Mouse (Mus musculus) liver, embryonic 13.5 days (tissue): ENCODE data around the gene Ppt2. TPM values are rescaled to one million over a fixed set of nuclear protein-coding genes. Genes with fewer than 3 reads are reported as not detected.

Experiments
- ATAC-seq: fragments of 200-750 bp; cut with Nextera tagmentation; 2 replicates; pipeline ENCODE4 v1.8.0; 2017; ENCODE audit warnings: low read depth, mild to moderate bottlenecking, moderate number of reproducible peaks, moderate library complexity
- DNase-seq: peaks from one replicate; pipeline ENCODE4 v3.0.0; 2022
- H3K27ac ChIP-seq: fragments of 300-500 bp; sonication (generic); 2 replicates; pipeline ENCODE4 v1.5.1; 2015; ENCODE audit warnings: moderate library complexity, mild to moderate bottlenecking, inconsistent platforms
- H3K27me3 ChIP-seq: fragments of 300-500 bp; sonication (generic); 2 replicates; pipeline ENCODE4 v1.6.1; 2015; ENCODE audit warnings: mild to moderate bottlenecking, inconsistent platforms
- H3K36me3 ChIP-seq: fragments of 300-500 bp; sonication (generic); 2 replicates; pipeline ENCODE4 v1.6.1; 2015; ENCODE audit warnings: mild to moderate bottlenecking, inconsistent platforms
- H3K4me1 ChIP-seq: fragments of 300-500 bp; sonication (generic); replicated peaks from 2 replicates; pipeline ENCODE4 v1.6.1; 2015; ENCODE audit warnings: inconsistent platforms
- H3K4me2 ChIP-seq: fragments of 300-500 bp; sonication (generic); 2 replicates; pipeline ENCODE4 v1.6.1; 2015; ENCODE audit warnings: inconsistent platforms, mild to moderate bottlenecking, moderate library complexity
- H3K4me3 ChIP-seq: fragments of 300-500 bp; sonication (generic); replicated peaks from 2 replicates; pipeline ENCODE4 v1.5.1; 2015; ENCODE audit warnings: mild to moderate bottlenecking, inconsistent platforms
- H3K9ac ChIP-seq: fragments of 300-500 bp; sonication (generic); 2 replicates; pipeline ENCODE4 v1.6.1; 2015; ENCODE audit warnings: mild to moderate bottlenecking, inconsistent platforms
- H3K9me3 ChIP-seq: fragments of 300-500 bp; sonication (generic); replicated peaks from 2 replicates; pipeline ENCODE4 v1.6.1; 2016; ENCODE audit warnings: inconsistent platforms
- WGBS: fragments of 180-500 bp; shearing (Covaris S2); methylation state at CpG from one replicate; pipeline ENCODE4 v1.1.7; 2015; ENCODE audit not compliant: insufficient replicate concordance; 5-methylcytosine and 5-hydroxymethylcytosine counted together
- polyA plus RNA-seq: library from polyadenylated mRNA; unstranded; fragments of >200 nt; fragmentation: Nextera tagmentation; extraction: Ambion mirVana; gene quantifications from 2 replicates; pipeline ENCODE4 v1.2.1, GENCODE M21; 2015

The Ppt2 gene
- polyA plus RNA-seq, 1 experiment from 2014 or later, result 10.4 TPM

DNA sequence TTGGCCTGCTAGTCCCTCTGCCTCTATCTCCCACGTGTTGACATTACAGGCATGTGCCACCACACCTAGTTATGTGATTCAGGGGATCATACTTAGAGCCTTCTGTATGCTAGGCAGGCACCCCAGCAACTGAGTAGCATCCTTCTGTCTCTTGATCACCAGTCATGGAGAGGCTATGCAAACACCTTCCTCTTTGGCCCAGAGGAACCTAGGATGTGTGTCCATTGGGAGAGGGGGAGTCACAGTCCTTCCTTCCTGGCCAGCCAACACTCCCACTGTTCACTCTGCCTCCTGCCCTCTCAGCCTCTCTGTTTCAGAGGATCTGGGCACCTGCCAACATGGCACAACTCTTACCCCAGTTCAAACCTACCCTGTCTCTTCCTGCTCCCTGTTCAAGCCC lies 35.2 kb upstream of the Ppt2 start:
- Histone ChIP-seq H3K4me2 (no peak overlapping the region), H3K27me3 (peaks cover 50% of the 10 kb centered on the region), H3K4me1 (peaks cover 18% of the 10 kb centered on the region), H3K36me3 (no peaks in the 10 kb centered on the region), H3K4me3 (no peak overlapping the region), H3K9ac (no peak overlapping the region), H3K27ac (no peak overlapping the region), H3K9me3 (no peaks in the 10 kb centered on the region)
- 31% methylated on average over 1 of the region's 1 CpGs for WGBS
- DNase-seq (no peak), ATAC-seq (no peak)

DNA sequence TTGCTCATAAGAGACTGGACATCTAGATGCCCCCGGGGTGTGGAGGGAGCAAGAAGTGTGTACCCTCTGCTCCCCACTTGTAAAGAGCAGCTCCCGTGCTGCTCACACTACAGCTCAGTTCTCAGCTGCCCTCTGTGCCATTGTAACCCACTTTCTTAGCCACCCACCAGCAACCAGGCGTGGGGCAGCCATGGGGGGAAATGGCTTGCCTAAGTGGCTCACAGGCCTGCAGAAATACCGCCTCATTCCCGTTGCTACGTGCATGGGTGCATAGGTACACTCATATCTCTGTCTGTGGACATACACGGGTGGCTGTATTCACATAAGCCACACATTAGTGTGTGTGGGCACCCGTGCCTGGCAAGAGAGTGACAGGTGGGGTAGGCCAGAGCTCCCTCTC lies 34.7 kb upstream of the Ppt2 start:
- Histone ChIP-seq H3K4me2 (no peak overlapping the region), H3K9me3 (no peaks in the 10 kb centered on the region), H3K36me3 (no peaks in the 10 kb centered on the region), H3K9ac (no peak overlapping the region), H3K27ac (no peak overlapping the region), H3K27me3 (peaks cover 53% of the 10 kb centered on the region), H3K4me1 (peaks cover 18% of the 10 kb centered on the region), H3K4me3 (no peak overlapping the region)
- WGBS, result 62% methylated on average over 8 of the region's 8 CpGs
- DNase-seq (no peak), ATAC-seq (no peak)

DNA sequence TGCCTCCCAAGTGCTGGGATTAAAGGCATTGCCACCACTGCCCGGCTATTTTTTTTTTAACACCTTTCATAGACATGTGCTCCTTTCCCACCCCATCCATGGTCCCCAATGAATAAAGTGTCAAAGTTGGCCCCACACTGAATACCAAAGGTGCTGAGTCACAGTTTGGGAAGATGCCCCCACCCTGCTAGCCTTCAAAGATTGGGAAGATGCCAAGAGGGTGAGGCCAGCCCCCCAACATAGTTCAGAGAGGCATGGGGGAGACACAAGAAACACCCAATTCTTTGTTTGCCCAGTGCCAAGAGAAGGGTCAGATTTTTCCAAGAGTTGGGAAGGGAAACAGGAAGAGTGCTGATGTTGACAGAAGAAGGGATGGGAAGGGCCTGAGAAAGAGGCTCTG lies 34.2 kb upstream of the Ppt2 start:
- no peak overlapping the region for H3K4me2 ChIP-seq
- H3K27ac ChIP-seq, result no peak overlapping the region
- DNase-seq (no peak), ATAC-seq (no peak)
- no peaks in the 10 kb centered on the region for H3K36me3 ChIP-seq
- H3K9ac ChIP-seq, result no peak overlapping the region
- peaks cover 54% of the 10 kb centered on the region for H3K27me3 ChIP-seq
- WGBS, result 74% methylated on average over 1 of the region's 1 CpGs
- no peaks in the 10 kb centered on the region for H3K9me3 ChIP-seq
- H3K4me1 ChIP-seq, result peaks cover 18% of the 10 kb centered on the region
- no peak overlapping the region for H3K4me3 ChIP-seq

DNA sequence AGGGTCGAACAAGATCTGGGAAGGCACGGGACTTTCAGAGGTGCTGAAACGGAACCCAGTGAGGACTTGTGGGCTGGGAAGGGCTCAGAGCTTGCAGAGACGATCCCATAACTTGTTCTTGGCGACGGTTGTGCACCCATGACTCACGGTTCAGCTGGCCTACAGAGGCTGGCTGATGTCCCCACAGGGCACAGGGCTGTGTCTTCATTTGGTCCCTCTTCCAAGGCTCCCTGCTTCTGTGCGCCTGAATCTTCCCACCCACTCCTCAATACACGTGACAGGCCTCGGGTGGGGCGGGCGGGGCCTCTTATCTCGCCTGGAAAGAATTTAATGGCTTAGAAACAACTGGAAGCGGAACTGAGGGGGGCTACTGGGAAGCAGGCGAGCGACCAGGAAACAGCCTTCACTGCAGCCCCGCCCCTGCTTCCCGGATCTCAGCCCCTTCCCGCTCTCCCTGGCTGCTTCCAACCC lies 32.8 kb upstream of the Ppt2 start:
- H3K36me3 ChIP-seq, result no peaks in the 10 kb centered on the region
- H3K9me3 ChIP-seq, result no peaks in the 10 kb centered on the region
- 4% methylated on average over 19 of the region's 19 CpGs for WGBS
- H3K27ac ChIP-seq, result no peak overlapping the region
- H3K4me1 ChIP-seq, result peaks cover 18% of the 10 kb centered on the region
- ATAC-seq, result no peak
- no peak for DNase-seq
- no peak overlapping the region for H3K4me3 ChIP-seq
- H3K4me2 ChIP-seq, result 0 out of 2 replicates have a peak overlapping the region, but pooled peaks have one; percentile 2
- no peak overlapping the region for H3K9ac ChIP-seq
- peaks cover 58% of the 10 kb centered on the region for H3K27me3 ChIP-seq

- Histone ChIP-seq H3K9ac (no peak overlapping the region), H3K27me3 (peaks cover 54% of the 10 kb centered on the region), H3K27ac (no peak overlapping the region), H3K36me3 (no peaks in the 10 kb centered on the region), H3K4me3 (no peak overlapping the region), H3K9me3 (no peaks in the 10 kb centered on the region), H3K4me2 (no peak overlapping the region), H3K4me1 (peaks cover 20% of the 10 kb centered on the region)
- ATAC-seq (no peak), DNase-seq (no peak)
- 32% methylated on average over 10 of the region's 11 CpGs for WGBS
These were observed 32.0 kb upstream of the Ppt2 start for GRCm38 (mm10) chr17:34660259-34660820.

- Histone ChIP-seq H3K4me1 (peaks cover 24% of the 10 kb centered on the region), H3K4me2 (no peak overlapping the region), H3K4me3 (no peak overlapping the region), H3K36me3 (no peaks in the 10 kb centered on the region), H3K27me3 (peaks cover 54% of the 10 kb centered on the region), H3K9me3 (no peaks in the 10 kb centered on the region), H3K9ac (no peak overlapping the region), H3K27ac (no peak overlapping the region)
- no peak for DNase-seq
- no peak for ATAC-seq
- WGBS, result 43% methylated on average over 3 of the region's 3 CpGs
These were observed 31.5 kb upstream of the Ppt2 start for GRCm38 (mm10) chr17:34659897-34660214.

DNA sequence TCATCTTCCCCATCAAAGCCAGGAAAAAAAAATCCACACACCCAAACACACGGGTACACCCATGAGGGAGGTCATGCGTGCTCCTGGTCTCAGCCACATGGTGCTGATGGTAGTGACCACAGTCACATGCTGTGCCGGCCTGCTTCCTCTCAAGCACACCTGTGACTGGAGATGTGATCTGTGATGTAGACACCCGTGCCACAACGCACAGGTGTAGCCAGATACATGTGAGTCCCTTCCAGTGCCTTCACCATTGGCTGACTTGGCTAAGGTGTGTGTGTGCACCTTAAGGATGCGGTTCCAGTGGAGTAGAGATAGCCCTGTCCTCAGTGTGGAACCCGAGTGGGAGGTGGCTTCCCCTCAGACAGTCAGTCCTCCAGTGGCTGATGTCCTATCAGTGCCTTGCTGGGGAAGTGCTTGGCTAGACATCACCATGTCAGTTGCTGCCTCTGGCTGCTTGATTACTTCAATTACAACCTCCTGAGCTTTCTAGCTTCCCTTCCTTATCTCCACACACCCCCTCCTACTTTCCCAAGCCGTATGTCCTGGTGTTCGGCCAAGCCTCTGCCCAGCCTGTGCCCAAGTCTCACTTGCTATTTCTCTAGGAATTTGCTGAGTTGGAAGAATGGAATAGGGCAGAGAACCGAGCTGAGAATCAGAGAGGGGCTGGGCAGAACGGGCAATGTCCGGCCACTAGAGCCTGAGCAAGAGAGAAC lies 31.0 kb upstream of the Ppt2 start:
- 37% methylated on average over 12 of the region's 12 CpGs for WGBS
- Histone ChIP-seq H3K27ac (no peak overlapping the region), H3K9ac (no peak overlapping the region), H3K4me3 (no peak overlapping the region), H3K36me3 (peaks cover 5% of the 10 kb centered on the region; the same call in 1 of the 2 replicates), H3K9me3 (no peaks in the 10 kb centered on the region), H3K4me1 (peaks cover 29% of the 10 kb centered on the region), H3K27me3 (peaks cover 54% of the 10 kb centered on the region), H3K4me2 (no peak overlapping the region)
- ATAC-seq (no peak), DNase-seq (no peak)

- H3K4me1 ChIP-seq, result peaks cover 31% of the 10 kb centered on the region
- 59% methylated on average over 3 of the region's 3 CpGs for WGBS
- no peak overlapping the region for H3K27ac ChIP-seq
- peaks cover 9% of the 10 kb centered on the region for H3K36me3 ChIP-seq
- no peak overlapping the region for H3K9ac ChIP-seq
- H3K4me3 ChIP-seq, result no peak overlapping the region
- DNase-seq, result no peak
- ATAC-seq, result no peak
- peaks cover 52% of the 10 kb centered on the region for H3K27me3 ChIP-seq
- H3K4me2 ChIP-seq, result no peak overlapping the region
- H3K9me3 ChIP-seq, result no peaks in the 10 kb centered on the region
These were observed 30.3 kb upstream of the Ppt2 start for GRCm38 (mm10) chr17:34658591-34658990.

- WGBS, result 20% methylated on average over 2 of the region's 2 CpGs
- Histone ChIP-seq H3K4me1 (peaks cover 31% of the 10 kb centered on the region), H3K27me3 (peaks cover 47% of the 10 kb centered on the region)
These were observed 29.8 kb upstream of the Ppt2 start for GRCm38 (mm10) chr17:34658145-34658544.

GRCm38 (mm10) chr17:34657271-34657670 lies 29.0 kb upstream of the Ppt2 start:
- Histone ChIP-seq H3K4me1 (peaks cover 31% of the 10 kb centered on the region), H3K9me3 (no peaks in the 10 kb centered on the region), H3K27ac (no peak overlapping the region), H3K36me3 (peaks cover 21% of the 10 kb centered on the region), H3K4me3 (no peak overlapping the region), H3K4me2 (no peak overlapping the region), H3K27me3 (peaks cover 39% of the 10 kb centered on the region), H3K9ac (no peak overlapping the region)
- 20% methylated on average over 2 of the region's 2 CpGs for WGBS
- no peak for ATAC-seq
- no peak for DNase-seq

More at GRCm38 (mm10) chr17:34658145-34658544, 29.8 kb upstream of the Ppt2 start:
- H3K36me3 ChIP-seq, result peaks cover 13% of the 10 kb centered on the region
- H3K4me2 ChIP-seq, result no peak overlapping the region
- H3K9ac ChIP-seq, result no peak overlapping the region
- ATAC-seq, result no peak
- H3K9me3 ChIP-seq, result no peaks in the 10 kb centered on the region
- DNase-seq, result no peak
- no peak overlapping the region for H3K27ac ChIP-seq
- no peak overlapping the region for H3K4me3 ChIP-seq

DNA sequence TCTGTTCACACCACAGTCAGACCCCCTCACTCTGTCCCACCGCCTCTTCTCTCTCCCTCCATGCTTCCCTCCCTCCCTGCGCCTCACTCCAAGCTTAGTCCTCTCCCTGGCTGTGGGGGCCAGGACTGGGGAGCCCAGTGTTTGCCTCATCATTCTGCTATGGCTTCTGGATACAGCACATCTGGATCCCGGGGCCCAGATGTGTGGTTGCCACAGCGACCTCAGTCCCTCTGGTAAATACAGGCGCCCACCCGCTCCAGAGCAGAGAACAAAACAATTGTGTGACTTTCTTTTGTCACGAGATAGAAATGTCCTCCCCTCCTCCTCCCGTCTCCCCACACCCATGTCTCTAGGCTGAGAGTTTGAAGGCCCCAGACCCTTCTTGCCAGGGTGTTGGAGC lies 28.4 kb upstream of the Ppt2 start:
- Histone ChIP-seq H3K4me1 (peaks cover 31% of the 10 kb centered on the region), H3K27ac (no peak overlapping the region), H3K4me3 (no peak overlapping the region), H3K9ac (no peak overlapping the region), H3K27me3 (peaks cover 38% of the 10 kb centered on the region), H3K4me2 (no peak overlapping the region), H3K36me3 (peaks cover 24% of the 10 kb centered on the region), H3K9me3 (no peaks in the 10 kb centered on the region)
- no peak for DNase-seq
- no peak for ATAC-seq
- WGBS, result 55% methylated on average over 8 of the region's 8 CpGs

GRCm38 (mm10) chr17:34655581-34655991 lies 27.3 kb upstream of the Ppt2 start:
- Histone ChIP-seq H3K4me1 (peaks cover 20% of the 10 kb centered on the region), H3K4me3 (no peak overlapping the region), H3K9me3 (no peaks in the 10 kb centered on the region), H3K9ac (no peak overlapping the region), H3K4me2 (no peak overlapping the region), H3K36me3 (peaks cover 35% of the 10 kb centered on the region), H3K27me3 (peaks cover 28% of the 10 kb centered on the region), H3K27ac (no peak overlapping the region)
- 49% methylated on average over 4 of the region's 4 CpGs for WGBS
- ATAC-seq (peak; percentile 41), DNase-seq (no peak)
